Mouse (Mus musculus) forebrain, postnatal 0 days (tissue): ENCODE measurements around the gene Syne1. TPM values are rescaled to one million over a fixed set of nuclear protein-coding genes. Genes with fewer than 3 reads are reported as not detected.

Experiments used
- ATAC-seq: fragments of 200-750 bp; cut with Nextera tagmentation; 2 replicates; pipeline ENCODE4 v1.8.0; 2017; ENCODE audit warnings: mild to moderate bottlenecking, moderate library complexity
- DNase-seq: peaks from one replicate; pipeline ENCODE4 v3.0.0-alpha.2; 2015
- H3K27ac ChIP-seq: fragments of 300-500 bp; sonication (generic); 2 replicates; pipeline ENCODE4 v1.5.1; 2014; ENCODE audit warnings: low read depth, mild to moderate bottlenecking, antibody characterized with exemption, low read length, moderate library complexity, mixed read lengths
- H3K27me3 ChIP-seq: fragments of 300-500 bp; sonication (generic); 2 replicates; pipeline ENCODE4 v1.6.1; 2014; ENCODE audit warnings: mild to moderate bottlenecking, low read length, mixed read lengths; ENCODE audit not compliant: insufficient read depth
- H3K36me3 ChIP-seq: fragments of 300-500 bp; sonication (generic); 2 replicates; pipeline ENCODE4 v1.6.1; 2014; ENCODE audit warnings: mild to moderate bottlenecking, moderate library complexity; ENCODE audit not compliant: insufficient read depth
- H3K4me1 ChIP-seq: fragments of 300-500 bp; sonication (generic); 2 replicates; pipeline ENCODE4 v1.6.1; 2014; ENCODE audit warnings: antibody characterized with exemption; ENCODE audit not compliant: insufficient read depth
- H3K4me2 ChIP-seq: fragments of 300-500 bp; sonication (generic); 2 replicates; pipeline ENCODE4 v1.6.1; 2014; ENCODE audit warnings: low read depth, mild to moderate bottlenecking, moderate library complexity
- H3K4me3 ChIP-seq: fragments of 300-500 bp; sonication (generic); 2 replicates; pipeline ENCODE4 v1.5.1; 2014; ENCODE audit warnings: low read depth, low read length, mixed read lengths
- H3K9ac ChIP-seq: fragments of 300-500 bp; sonication (generic); 2 replicates; pipeline ENCODE4 v1.6.1; 2014; ENCODE audit warnings: mild to moderate bottlenecking
- H3K9me3 ChIP-seq: fragments of 300-500 bp; sonication (generic); 2 replicates; pipeline ENCODE4 v1.6.1; 2016; ENCODE audit warnings: low read length
- CTCF ChIP-seq: sonication (generic); IDR thresholded peaks from 2 replicates; pipeline ENCODE4 v1.5.1; 2016; ENCODE audit warnings: antibody characterized with exemption, control low read depth, low read depth
- WGBS: fragments of 180-500 bp; shearing (Covaris S2); extraction: QIAGEN DNeasy Blood & Tissue Kit; methylation state at CpG from one replicate; pipeline ENCODE4 v1.1.7; 2014; 5-methylcytosine and 5-hydroxymethylcytosine counted together
- polyA plus RNA-seq: library from polyadenylated mRNA; unstranded; fragments of >200 nt; fragmentation: Nextera tagmentation; extraction: Ambion mirVana; gene quantifications from 2 replicates; pipeline ENCODE4 v1.2.1, GENCODE M21; 2015
- total RNA-seq: library from RNA; depleted of rRNA; stranded (reverse); fragments of >200 nt; gene quantifications from 2 replicates; pipeline ENCODE4 v1.2.3, GENCODE M21; 2014

Gene Syne1
- total and polyA plus RNA-seq, 2 experiments from 2014 or later: 11.2 to 60.5 TPM

DNA sequence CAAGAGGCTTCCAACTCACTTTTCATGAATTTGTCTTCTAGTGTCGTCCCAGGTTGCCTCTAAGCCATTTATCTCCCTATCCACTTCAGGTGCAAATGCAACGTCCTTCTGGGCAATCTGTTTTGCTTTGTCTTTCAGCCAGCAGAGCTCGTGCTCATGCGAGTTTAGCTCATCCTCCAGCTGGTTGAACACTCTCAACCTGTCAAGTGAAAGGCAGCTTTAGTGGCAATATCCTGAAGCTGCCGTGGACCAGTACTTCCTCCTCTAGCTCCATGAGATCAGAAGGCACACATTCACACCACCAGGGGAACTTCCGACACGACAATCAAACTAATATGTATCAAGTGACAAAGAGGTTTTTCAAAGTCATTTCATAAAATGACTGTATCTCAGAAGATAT, 228.7 kb downstream of the Syne1 start:
- no peak for ATAC-seq
- no peak for TF ChIP-seq CTCF

DNA sequence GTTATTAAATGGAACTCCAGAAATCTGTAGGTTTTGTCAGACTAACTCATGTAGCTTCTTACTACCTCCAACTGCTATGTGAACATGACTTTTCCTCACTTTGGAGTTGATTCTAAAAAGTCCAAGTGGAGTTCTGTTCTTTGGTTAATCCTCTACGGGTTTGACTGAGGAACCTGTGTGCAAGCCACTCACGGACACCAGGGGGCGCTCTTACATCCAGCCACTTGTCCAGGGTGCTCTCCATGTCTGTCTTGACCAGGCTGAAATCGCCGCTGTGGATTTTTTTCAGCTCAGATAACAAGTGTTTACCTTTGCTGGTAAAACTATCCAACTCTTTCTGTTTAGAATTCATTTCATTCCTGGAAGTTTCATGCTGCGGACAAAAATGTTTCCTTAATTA, 233.7 kb downstream of the Syne1 start:
- no peaks in the 10 kb centered on the region for H3K4me1 ChIP-seq
- DNase-seq (peak; percentile 59), ATAC-seq (no peak)
- H3K9me3 ChIP-seq: no peaks in the 10 kb centered on the region
- no peaks in the 10 kb centered on the region for H3K36me3 ChIP-seq
- no peak overlapping the region for H3K4me3 ChIP-seq
- H3K9ac ChIP-seq: no peak overlapping the region
- H3K27me3 ChIP-seq: no peaks in the 10 kb centered on the region
- WGBS: 24% methylated on average over 6 of the region's 6 CpGs
- no peak overlapping the region for H3K4me2 ChIP-seq
- peak; percentile 66 for TF ChIP-seq CTCF
- H3K27ac ChIP-seq: no peak overlapping the region

More for the DNA sequence above, 228.7 kb downstream of the Syne1 start:
- 53% methylated on average over 7 of the region's 7 CpGs for WGBS
- H3K4me3 ChIP-seq: no peak overlapping the region
- no peak for DNase-seq
- no peaks in the 10 kb centered on the region for H3K9me3 ChIP-seq
- H3K4me2 ChIP-seq: no peak overlapping the region
- H3K9ac ChIP-seq: no peak overlapping the region
- no peaks in the 10 kb centered on the region for H3K4me1 ChIP-seq
- no peaks in the 10 kb centered on the region for H3K27me3 ChIP-seq
- H3K27ac ChIP-seq: no peak overlapping the region
- H3K36me3 ChIP-seq: no peaks in the 10 kb centered on the region

DNA sequence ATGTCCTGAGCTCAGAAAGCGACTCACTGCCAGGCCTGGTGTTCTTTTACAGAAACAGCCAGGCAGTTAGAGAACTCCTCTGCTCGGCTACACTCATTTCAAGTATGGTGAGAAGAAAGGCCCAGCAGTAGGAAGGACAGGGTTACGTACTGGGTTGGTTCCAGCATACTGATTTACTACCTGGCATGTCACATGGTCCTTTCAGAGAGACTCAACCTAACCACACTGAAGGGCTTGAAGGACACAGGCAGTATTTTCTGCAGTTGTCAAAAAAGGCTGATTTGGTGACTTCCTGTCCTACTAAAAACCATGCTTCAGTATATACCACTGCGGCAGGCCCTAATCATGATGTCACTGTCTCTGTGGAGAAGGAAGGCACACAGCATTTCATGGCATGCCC, 238.8 kb downstream of the Syne1 start:
- Histone ChIP-seq H3K4me2 (no peak overlapping the region), H3K27ac (no peak overlapping the region), H3K9me3 (no peaks in the 10 kb centered on the region), H3K27me3 (no peaks in the 10 kb centered on the region), H3K4me3 (no peak overlapping the region), H3K9ac (no peak overlapping the region), H3K36me3 (no peaks in the 10 kb centered on the region), H3K4me1 (no peaks in the 10 kb centered on the region)
- 70% methylated on average over 4 of the region's 4 CpGs for WGBS
- TF ChIP-seq CTCF: no peak
- no peak for DNase-seq
- no peak for ATAC-seq

DNA sequence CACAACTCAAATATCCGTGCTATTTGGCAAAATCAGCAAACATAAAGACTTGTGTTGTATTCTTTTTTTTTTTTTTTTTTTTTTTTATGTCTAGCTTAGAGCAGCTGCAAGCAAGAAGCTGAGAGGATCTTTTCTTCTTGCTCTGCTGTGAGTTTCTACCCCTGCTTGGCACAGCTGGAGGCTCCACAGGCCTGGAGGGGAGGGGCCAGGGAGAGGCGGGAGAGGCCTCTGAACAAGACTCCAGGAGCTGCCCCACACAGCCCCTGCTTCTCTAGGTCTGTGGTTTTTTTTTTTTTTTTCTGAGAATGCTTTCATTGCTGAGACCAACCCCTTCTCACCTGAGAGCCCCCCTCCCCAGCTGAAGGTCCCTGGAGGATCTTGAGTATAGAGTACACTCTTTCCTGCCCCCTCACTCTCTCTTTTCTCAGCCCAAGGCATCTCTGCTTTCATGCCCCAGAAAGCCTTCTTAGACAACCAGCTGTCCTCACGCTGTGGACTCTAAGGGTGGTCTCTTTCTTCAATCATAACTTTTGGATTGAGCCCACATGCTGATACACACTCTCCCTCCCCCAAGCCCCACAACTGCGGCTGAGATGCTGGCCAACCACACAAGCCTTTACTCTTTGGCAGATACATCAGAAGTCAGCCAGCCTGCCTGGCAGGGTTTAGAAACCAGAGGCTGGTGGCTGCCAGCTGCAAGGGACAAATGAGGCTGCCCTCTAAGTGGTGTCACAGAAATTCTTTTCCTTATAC, 241.1 kb downstream of the Syne1 start:
- 17% methylated on average over 4 of the region's 4 CpGs for WGBS
- Histone ChIP-seq H3K4me1 (no peaks in the 10 kb centered on the region), H3K4me2 (no peak overlapping the region), H3K27ac (no peak overlapping the region), H3K9ac (no peak overlapping the region), H3K9me3 (no peaks in the 10 kb centered on the region), H3K27me3 (no peaks in the 10 kb centered on the region), H3K4me3 (no peak overlapping the region), H3K36me3 (no peaks in the 10 kb centered on the region)
- TF ChIP-seq CTCF: no peak
- ATAC-seq: peak; percentile 79
- DNase-seq: no peak

DNA sequence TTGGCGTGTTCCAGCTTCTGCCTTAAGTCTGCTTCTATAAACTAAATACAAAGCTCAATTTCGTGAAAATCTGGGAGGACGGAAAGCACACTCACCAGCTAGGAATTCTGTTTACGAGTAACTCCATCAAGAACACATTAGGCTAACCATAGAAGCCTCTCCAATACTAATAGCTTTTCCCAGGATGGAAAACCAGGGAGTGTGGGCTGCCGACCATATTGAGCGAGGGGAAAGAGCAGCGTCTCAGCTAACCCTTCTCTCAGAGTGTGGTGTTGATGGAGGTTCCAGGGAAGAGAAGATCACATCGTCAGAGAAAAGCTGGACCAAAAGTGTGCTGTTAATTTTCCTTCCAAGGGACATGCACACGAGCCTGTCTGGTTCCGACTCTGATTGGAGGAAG, 241.9 kb downstream of the Syne1 start:
- DNase-seq (no peak), ATAC-seq (no peak)
- H3K9me3 ChIP-seq: no peaks in the 10 kb centered on the region
- 41% methylated on average over 10 of the region's 10 CpGs for WGBS
- H3K36me3 ChIP-seq: no peaks in the 10 kb centered on the region
- no peaks in the 10 kb centered on the region for H3K27me3 ChIP-seq
- H3K4me2 ChIP-seq: no peak overlapping the region
- no peaks in the 10 kb centered on the region for H3K4me1 ChIP-seq
- no peak overlapping the region for H3K4me3 ChIP-seq
- no peak overlapping the region for H3K9ac ChIP-seq
- no peak overlapping the region for H3K27ac ChIP-seq
- no peak for TF ChIP-seq CTCF

DNA sequence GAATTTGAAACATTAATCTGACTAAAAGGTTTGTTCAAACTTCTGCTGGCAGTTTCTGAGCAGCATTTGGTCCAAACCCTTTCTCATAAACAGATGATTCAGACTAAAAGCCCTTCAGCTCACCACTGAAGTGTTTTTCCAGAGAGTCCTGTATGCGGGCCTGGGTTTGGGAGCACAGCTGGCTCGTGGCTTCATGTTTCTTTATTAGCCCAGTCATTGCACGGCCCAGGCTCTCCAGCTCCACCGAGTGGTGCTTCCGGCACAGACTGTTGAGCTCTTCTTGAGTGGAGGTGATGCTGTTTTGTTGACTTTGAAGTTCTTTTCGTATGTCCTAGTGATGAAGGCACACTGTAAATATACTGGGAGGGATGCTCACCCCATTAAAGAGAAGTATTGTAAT, 245.7 kb downstream of the Syne1 start:
- Histone ChIP-seq H3K9me3 (no peaks in the 10 kb centered on the region), H3K27ac (no peak overlapping the region), H3K36me3 (no peaks in the 10 kb centered on the region), H3K4me3 (no peak overlapping the region), H3K9ac (no peak overlapping the region), H3K4me1 (no peaks in the 10 kb centered on the region), H3K27me3 (no peaks in the 10 kb centered on the region), H3K4me2 (no peak overlapping the region)
- TF ChIP-seq CTCF: peak; percentile 33; the same call in 1 of the 2 replicates
- no peak for DNase-seq
- WGBS: 48% methylated on average over 6 of the region's 6 CpGs
- ATAC-seq: no peak

DNA sequence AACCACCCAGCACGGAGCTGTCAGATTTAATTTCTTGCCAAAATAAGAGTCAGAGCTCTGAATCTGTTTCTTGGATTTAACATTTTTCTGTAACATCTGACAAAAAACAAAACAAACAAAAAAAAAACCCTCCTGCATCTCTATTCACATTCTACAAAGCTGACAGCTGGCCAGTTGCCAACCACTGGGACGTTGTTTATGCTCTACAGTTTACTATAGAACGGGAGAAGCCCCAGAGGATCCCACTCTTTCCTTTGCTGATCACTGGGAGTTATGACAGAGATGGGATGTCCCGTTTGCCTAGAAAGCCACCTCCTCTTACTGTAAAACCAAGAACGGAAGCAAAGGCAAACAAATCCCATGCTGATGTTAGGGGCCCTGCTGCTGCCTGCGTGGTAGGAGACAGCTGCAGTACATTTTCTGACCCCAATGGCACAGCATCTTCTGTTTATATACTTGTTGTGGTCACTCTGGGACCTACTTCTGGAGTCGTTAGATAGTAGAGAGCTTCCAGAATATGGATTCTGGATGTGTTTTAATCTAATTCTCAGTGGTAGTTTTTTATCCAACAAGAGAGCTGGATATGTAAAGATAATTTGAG, 255.9 kb downstream of the Syne1 start:
- H3K27me3 ChIP-seq: no peaks in the 10 kb centered on the region
- peaks cover 3% of the 10 kb centered on the region; the same call in 1 of the 2 replicates for H3K36me3 ChIP-seq
- H3K9me3 ChIP-seq: no peaks in the 10 kb centered on the region
- H3K4me3 ChIP-seq: no peak overlapping the region
- no peaks in the 10 kb centered on the region for H3K4me1 ChIP-seq
- no peak overlapping the region for H3K9ac ChIP-seq
- no peak for TF ChIP-seq CTCF
- 26% methylated on average over 7 of the region's 7 CpGs for WGBS
- ATAC-seq: no peak
- H3K4me2 ChIP-seq: no peak overlapping the region
- H3K27ac ChIP-seq: no peak overlapping the region
- DNase-seq: peak; percentile 46
